Mouse (Mus musculus) heart, adult 2 months (tissue): ENCODE measurements around the gene Gng10. TPM values are rescaled to one million over a fixed set of nuclear protein-coding genes. Genes with fewer than 3 reads are reported as not detected.

Experiments
- DNase-seq, 2 experiments: peaks; one replicate each; pipeline ENCODE4 v3.0.0; 2021
- H3K27ac ChIP-seq: fragments of 200-600 bp; 2 replicates; pipeline ENCODE4 v1.8.1; 2022
- H3K27me3 ChIP-seq: fragments of 200-500 bp; 2 replicates; pipeline ENCODE4 v1.6.1; 2012; ENCODE audit warnings: mild to moderate bottlenecking, low read length, inconsistent platforms, mixed read lengths; ENCODE audit not compliant: control insufficient read depth, insufficient read depth
- H3K36me3 ChIP-seq: fragments of 200-500 bp; 2 replicates; pipeline ENCODE4 v1.6.1; 2012; ENCODE audit warnings: low read length, inconsistent platforms; ENCODE audit not compliant: control insufficient read depth, insufficient read depth
- H3K4me1 ChIP-seq: fragments of 200-500 bp; 2 replicates; pipeline ENCODE4 v1.6.1; 2011; ENCODE audit warnings: low read length; ENCODE audit not compliant: control insufficient read depth, insufficient read depth
- H3K4me3 ChIP-seq: fragments of 200-600 bp; 2 replicates; pipeline ENCODE4 v1.8.1; 2022
- H3K79me2 ChIP-seq: fragments of 200-500 bp; replicated peaks from 2 replicates; pipeline ENCODE4 v1.6.1; 2012; ENCODE audit warnings: mild to moderate bottlenecking, inconsistent platforms, low read length, moderate library complexity, mixed read lengths; ENCODE audit not compliant: control insufficient read depth, insufficient read depth
- H3K9ac ChIP-seq: fragments of 200-500 bp; 2 replicates; pipeline ENCODE4 v1.6.1; 2012; ENCODE audit warnings: low read depth, mild to moderate bottlenecking, control low read depth, inconsistent platforms, low read length, mixed read lengths
- CTCF ChIP-seq: fragments of 200-600 bp; IDR thresholded peaks from 2 replicates; pipeline ENCODE4 v1.8.1; 2022; ENCODE audit warnings: antibody characterized with exemption, mild to moderate bottlenecking, moderate library complexity
- EP300 ChIP-seq: fragments of 200-500 bp; IDR thresholded peaks from 2 replicates; pipeline ENCODE4 v1.6.1; 2011; ENCODE audit warnings: low read depth, low read length, control low read depth; ENCODE audit not compliant: insufficient read depth
- POLR2A ChIP-seq: fragments of 200-500 bp; IDR thresholded peaks from 2 replicates; pipeline ENCODE4 v1.6.1; 2011; ENCODE audit warnings: mild to moderate bottlenecking, low read depth, low read length, control low read depth; ENCODE audit not compliant: insufficient read depth
- WGBS: fragments of 180-500 bp; shearing (Covaris S2); methylation state at CpG from one replicate; pipeline ENCODE4 v1.1.7; 2018; 5-methylcytosine and 5-hydroxymethylcytosine counted together
- intact Hi-C: fragments of 180-260 bp; cut with DNase I; formaldehyde crosslinking; loops from one replicate; pipeline ENCODE4 v1.15.1; 2025
- polyA plus RNA-seq: library from polyadenylated mRNA; depleted of rRNA; stranded (reverse); fragments of >200 nt; gene quantifications from 2 replicates; pipeline ENCODE4 v1.2.3, GENCODE M21; 2012
- total RNA-seq, 2 experiments: library from RNA; stranded (reverse); gene quantifications; 2 replicates each; pipeline ENCODE4 v1.2.3; 2021

The Gng10 gene
- total and polyA plus RNA-seq, 3 experiments, result 10.4 to 13.6 (median 13.6) TPM

DNA sequence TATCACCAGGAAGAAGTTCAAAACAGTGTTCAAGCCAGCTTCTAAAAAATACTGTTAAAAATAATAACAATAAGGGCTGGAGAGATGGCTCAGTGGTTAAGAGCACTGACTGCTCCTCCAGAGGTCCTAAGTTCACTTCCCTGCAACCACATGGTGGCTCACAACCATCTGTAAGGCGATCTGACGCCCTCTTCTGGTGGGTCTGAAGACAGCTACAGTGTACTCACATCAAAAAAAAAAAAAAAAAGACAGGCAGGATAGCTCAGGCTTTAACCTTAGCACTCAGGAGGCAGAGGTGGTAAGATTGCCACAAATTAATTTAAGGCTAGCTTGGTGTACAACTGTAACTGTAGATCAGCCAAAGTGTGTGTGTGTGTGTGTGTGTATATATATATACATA is 34.3 kb upstream of the Gng10 start:
- no peak overlapping the region for H3K27ac ChIP-seq
- H3K9ac ChIP-seq, result no peak overlapping the region
- H3K79me2 ChIP-seq, result no peaks in the 10 kb centered on the region
- H3K27me3 ChIP-seq, result no peaks in the 10 kb centered on the region
- 16% methylated on average over 2 of the region's 2 CpGs for WGBS
- H3K4me1 ChIP-seq, result no peaks in the 10 kb centered on the region
- TF ChIP-seq EP300 (no peak), CTCF (peak; percentile 52)
- H3K36me3 ChIP-seq, result peaks cover 4% of the 10 kb centered on the region; the same call in 1 of the 2 replicates
- no peak for DNase-seq
- intact Hi-C loops, result loop anchor here (5.0 to 10.0 kb wide), 3 partner anchors 88 to 1046 kb away; partner anchors contain the start of genes Ecpas, Ptbp3 and Txn1
- H3K4me3 ChIP-seq, result no peak overlapping the region

DNA sequence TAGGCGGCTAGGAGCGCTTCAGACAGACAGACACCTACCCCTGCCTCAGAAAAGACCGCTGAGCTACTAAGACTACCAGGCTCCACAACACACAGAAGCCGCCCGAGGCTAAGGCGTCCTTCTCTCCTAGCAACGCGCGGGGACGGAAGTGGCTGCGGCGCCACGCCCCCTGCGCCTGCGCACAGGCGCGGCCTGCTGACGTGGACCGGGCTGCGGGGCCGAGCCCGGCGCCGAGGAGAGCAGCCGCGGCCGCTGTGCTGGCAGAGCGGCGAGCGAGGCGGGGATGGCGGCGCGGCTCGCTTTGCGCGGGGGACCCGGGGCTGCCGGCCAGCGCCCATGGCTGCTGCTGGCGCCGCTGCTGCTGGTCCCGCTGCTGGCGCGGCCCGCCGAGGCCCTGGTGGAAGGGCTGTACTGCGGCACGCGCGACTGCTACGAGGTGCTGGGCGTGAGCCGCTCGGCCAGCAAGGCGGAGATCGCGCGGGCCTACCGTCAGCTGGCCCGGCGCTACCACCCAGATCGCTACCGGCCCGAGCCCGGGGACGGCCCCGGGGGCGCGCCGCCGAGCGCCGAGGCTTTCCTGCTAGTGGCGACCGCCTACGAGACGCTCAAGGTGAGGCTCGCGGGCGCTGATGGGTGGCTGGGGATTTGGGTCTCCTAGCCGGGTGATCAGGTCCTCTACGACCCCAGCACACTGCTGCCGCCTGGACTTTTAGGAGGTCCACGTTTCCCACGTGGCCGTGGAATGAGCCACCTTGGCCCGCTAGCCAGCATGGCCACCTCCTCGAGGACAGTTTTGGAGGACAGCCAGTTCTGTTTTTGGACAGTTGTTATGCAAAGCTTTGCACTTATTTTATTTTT is 31.7 kb upstream of the Gng10 start, which contains the start of gene Gm20503:
Gm20503 (plus strand) TSS at position 263 of the 858 bp plus-strand sequence.
- intact Hi-C loops, result loop anchor here (1.0 to 10.0 kb wide), 4 partner anchors 33 to 1048 kb away; partner anchors contain the start of genes Ecpas, Ptbp3 and Txn1
- under 1% methylated on average over 87 of the region's 89 CpGs for WGBS

DNA sequence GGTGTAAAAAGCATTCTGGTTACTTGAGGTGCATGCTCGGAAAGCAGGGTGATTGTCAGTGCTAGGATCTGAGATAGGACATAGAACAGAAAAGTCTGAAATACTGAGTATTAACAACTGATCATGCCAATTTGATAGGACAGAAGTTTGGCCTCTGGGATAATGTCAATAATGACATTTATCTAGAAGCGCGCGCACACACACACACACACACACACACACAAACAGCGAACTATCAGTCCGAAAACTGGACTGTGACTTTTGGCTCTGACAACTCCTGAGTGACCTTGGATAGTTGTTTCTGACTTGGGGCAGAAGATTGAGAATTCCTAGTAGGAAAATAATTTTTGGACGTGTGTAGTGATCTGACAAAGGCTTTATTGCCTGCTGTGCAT is 31.1 kb upstream of the Gng10 start:
- Histone ChIP-seq H3K79me2 (0 out of 2 replicates have a peak, but pooled peaks cover 3% of the 10 kb centered on the region), H3K4me3 (peak overlapping the region; percentile 65), H3K4me1 (peaks cover 2% of the 10 kb centered on the region), H3K9ac (peak overlapping the region; percentile 96), H3K27me3 (no peaks in the 10 kb centered on the region), H3K27ac (peak overlapping the region; percentile 86), H3K36me3 (peaks cover 4% of the 10 kb centered on the region; the same call in 1 of the 2 replicates)
- 6% methylated on average over 7 of the region's 7 CpGs for WGBS
- intact Hi-C loops, result loop anchor here (5.0 to 10.0 kb wide), 3 partner anchors 92 to 1049 kb away; partner anchors contain the start of genes Ecpas, Ptbp3 and Txn1
- TF ChIP-seq EP300 (no peak), POLR2A (no peak), CTCF (no peak)
- DNase-seq, result no peak

More for the DNA sequence above, 31.7 kb upstream of the Gng10 start, which contains the start of gene Gm20503:
- Histone ChIP-seq H3K4me3 (peak within 1 kb of the TSS; percentile 65), H3K9ac (peak within 1 kb of the TSS; percentile 96), H3K4me1 (peaks cover 2% of the 10 kb centered on the region), H3K36me3 (peaks cover 4% of the 10 kb centered on the region; the same call in 1 of the 2 replicates), H3K79me2 (0 out of 2 replicates have a peak, but pooled peaks cover 3% of the 10 kb centered on the region), H3K27me3 (no peaks in the 10 kb centered on the region), H3K27ac (peak within 1 kb of the TSS; percentile 86)
- peak; percentile 96 for DNase-seq
- TF ChIP-seq POLR2A, result peak; percentile 51; the same call in 1 of the 2 replicates
- TF ChIP-seq CTCF, result no peak
- 0 out of 2 replicates have a peak, but pooled peaks have one; percentile 47 for TF ChIP-seq EP300

DNA sequence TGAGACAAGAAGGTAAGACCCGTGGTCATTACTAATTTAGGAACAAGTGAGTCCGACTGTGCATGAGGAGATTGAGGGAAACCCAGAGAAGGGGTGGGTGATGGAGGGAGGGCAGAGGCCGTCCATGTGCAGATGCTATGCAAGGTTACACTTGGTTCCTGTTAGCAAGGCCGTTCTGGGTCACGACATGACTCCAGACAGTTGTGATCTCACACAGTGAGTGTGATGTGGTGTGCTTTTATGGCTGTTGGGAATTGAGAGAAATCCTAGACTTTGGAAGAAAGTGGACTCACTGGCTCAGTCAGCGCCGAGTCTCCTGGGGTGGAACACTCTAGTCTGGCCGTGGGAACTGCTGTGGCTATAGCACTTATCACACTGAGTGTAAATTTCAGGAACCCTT is 28.7 kb upstream of the Gng10 start:
- no peak overlapping the region for H3K27ac ChIP-seq
- no peaks in the 10 kb centered on the region for H3K27me3 ChIP-seq
- H3K9ac ChIP-seq, result no peak overlapping the region
- intact Hi-C loops, result loop anchor here (10.0 kb wide), 2 partner anchors 539 to 1051 kb away; partner anchors contain the start of genes Ptbp3 and Txn1
- TF ChIP-seq EP300, result no peak
- H3K36me3 ChIP-seq, result peaks cover 6% of the 10 kb centered on the region
- DNase-seq, result no peak
- no peak overlapping the region for H3K4me3 ChIP-seq
- WGBS, result 37% methylated on average over 8 of the region's 8 CpGs
- H3K79me2 ChIP-seq, result peaks cover 5% of the 10 kb centered on the region; the same call in 1 of the 2 replicates
- H3K4me1 ChIP-seq, result peaks cover 10% of the 10 kb centered on the region

DNA sequence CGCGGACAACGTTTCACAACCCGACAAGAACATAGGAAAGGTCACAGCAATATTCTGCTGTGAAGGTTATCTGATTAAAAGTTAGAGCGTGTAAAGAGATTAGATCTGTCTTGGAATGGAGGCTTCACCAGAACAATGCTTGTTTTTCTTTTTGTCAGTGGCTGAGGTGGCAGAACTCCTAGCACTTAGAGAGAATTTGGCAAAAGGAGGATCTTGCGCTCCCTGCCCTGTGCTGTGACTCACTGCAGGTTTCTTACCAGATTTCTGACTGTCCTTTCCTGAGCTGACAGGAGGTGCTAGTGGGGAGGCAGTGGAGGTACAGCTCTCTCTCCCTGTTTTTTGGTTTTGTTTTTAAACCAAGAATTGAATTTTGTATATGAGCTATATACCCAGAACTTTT is 27.9 kb upstream of the Gng10 start:
- Histone ChIP-seq H3K79me2 (peaks cover 5% of the 10 kb centered on the region; the same call in 1 of the 2 replicates), H3K36me3 (peaks cover 6% of the 10 kb centered on the region), H3K4me3 (no peak overlapping the region), H3K27me3 (no peaks in the 10 kb centered on the region), H3K4me1 (peaks cover 11% of the 10 kb centered on the region), H3K9ac (no peak overlapping the region), H3K27ac (no peak overlapping the region)
- intact Hi-C loops, result loop anchor here (10.0 kb wide), 2 partner anchors 538 to 1052 kb away; partner anchors contain the start of genes Ptbp3 and Txn1
- DNase-seq, result no peak
- TF ChIP-seq POLR2A (no peak), EP300 (no peak), CTCF (no peak)
- 53% methylated on average over 6 of the region's 6 CpGs for whole genome bisulfite sequencing
